In the genomic region with DNA sequence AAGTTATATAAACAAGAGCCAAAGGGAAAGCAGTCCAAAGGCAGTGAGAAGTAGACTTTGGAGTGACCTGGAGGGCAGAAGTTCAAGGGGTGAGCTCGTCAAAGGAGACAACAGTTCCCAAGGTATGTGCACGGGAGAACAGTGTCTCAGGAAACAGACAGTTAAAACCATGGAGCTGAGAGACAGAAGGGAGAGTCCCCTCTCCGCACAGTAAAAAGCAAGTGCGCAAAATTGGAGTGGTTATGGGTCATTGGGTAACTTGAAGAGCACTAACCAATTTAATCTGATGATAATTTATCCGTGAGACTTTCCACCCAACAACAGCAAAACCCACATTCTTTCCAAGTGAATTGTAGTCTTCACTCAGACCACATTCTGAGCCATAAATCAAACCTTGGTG, we compare ENCODE assay signal across 1 mouse cellular context.
TF ChIP-seq lines count a peak whose summit lies in the region.

No protein-coding gene starts in this region.

TF ChIP-seq in CH12.LX, 34 proteins besides CTCF, POLR2A, EP300 and RAD21 (continued from another document):
- TF ChIP-seq USF2 (conservative IDR thresholded peaks at IDR 0.05; ENCODE audit: low read depth, low read length) (no peak), CHD2 (IDR thresholded peaks at IDR 0.05; ENCODE audit: low read length) (no peak), UBTF (IDR thresholded peaks at IDR 0.05; ENCODE audit: low read depth, low read length) (no peak), BHLHE40 (IDR thresholded peaks at IDR 0.05; ENCODE audit: low read depth, low read length) (peak; percentile 77), TCF12 (IDR thresholded peaks at IDR 0.05; ENCODE audit: low read depth, low read length) (no peak), IRF4 (IDR thresholded peaks at IDR 0.05; ENCODE audit: low read depth, low read length) (no peak; the same call in 1 of the 2 replicates), PAX5 (IDR thresholded peaks at IDR 0.05; ENCODE audit: low read length) (no peak), SMC3 (IDR thresholded peaks at IDR 0.05; ENCODE audit: low read depth, low read length) (no peak)
